Mouse (Mus musculus) CH12.LX (cell line): ENCODE measurements around the gene Bicc1.

Source experiments
- CHD1 ChIP-seq: IDR thresholded peaks from 2 replicates; pipeline ENCODE4 v1.6.1; 2012; ENCODE audit warnings: low read depth, low read length, improper control_type of control experiment, inconsistent platforms
- CTCF ChIP-seq, 2 experiments: IDR thresholded peaks in 1 of 2; conservative IDR thresholded peaks in 1 of 2; 2 replicates each; pipeline ENCODE4 v1.5.1; 2011 to 2012; ENCODE audit warnings: low read depth in 2 of 2, low read length in 2 of 2, improper control_type of control experiment in 1 of 2, inconsistent platforms in 1 of 2, mild to moderate bottlenecking in 1 of 2, moderate library complexity in 1 of 2
- EP300 ChIP-seq: IDR thresholded peaks from 2 replicates; pipeline ENCODE4 v1.6.1; 2011; ENCODE audit warnings: low read length, improper control_type of control experiment
- GABPA ChIP-seq: IDR thresholded peaks from 2 replicates; pipeline ENCODE4 v1.6.1; 2012; ENCODE audit warnings: low read depth, low read length, improper control_type of control experiment, inconsistent platforms; ENCODE audit not compliant: insufficient replicate concordance
- HCFC1 ChIP-seq: IDR thresholded peaks from 2 replicates; pipeline ENCODE4 v1.6.1; 2012; ENCODE audit warnings: low read depth, mild to moderate bottlenecking, inconsistent platforms, low read length, improper control_type of control experiment
- MAFK ChIP-seq: IDR thresholded peaks from 2 replicates; pipeline ENCODE4 v1.6.1; 2011; ENCODE audit warnings: low read length, improper control_type of control experiment; ENCODE audit not compliant: insufficient replicate concordance
- PAX5 ChIP-seq: IDR thresholded peaks from 2 replicates; pipeline ENCODE4 v1.6.1; 2012; ENCODE audit warnings: low read length, inconsistent platforms, mixed read lengths
- POLR2A ChIP-seq: IDR thresholded peaks from 2 replicates; pipeline ENCODE4 v1.6.1; 2011; ENCODE audit warnings: low read depth, mild to moderate bottlenecking, improper control_type of control experiment, low read length
- RAD21 ChIP-seq: IDR thresholded peaks from 2 replicates; pipeline ENCODE4 v1.6.1; 2011; ENCODE audit warnings: low read depth, mild to moderate bottlenecking, low read length, improper control_type of control experiment, moderate library complexity
- TBP ChIP-seq: conservative IDR thresholded peaks from 2 replicates; pipeline ENCODE4 v1.6.1; 2011; ENCODE audit warnings: low read depth, low read length, improper control_type of control experiment
- TCF12 ChIP-seq: IDR thresholded peaks from 2 replicates; pipeline ENCODE4 v1.6.1; 2014; ENCODE audit warnings: low read depth, mild to moderate bottlenecking, inconsistent platforms, low read length, improper control_type of control experiment
- USF1 ChIP-seq: IDR thresholded peaks from 2 replicates; pipeline ENCODE4 v1.6.1; 2014; ENCODE audit warnings: low read depth, mild to moderate bottlenecking, inconsistent platforms, low read length, improper control_type of control experiment
- ZC3H11A ChIP-seq: IDR thresholded peaks from 2 replicates; pipeline ENCODE4 v1.6.1; 2012; ENCODE audit warnings: low read depth, mild to moderate bottlenecking, inconsistent platforms, low read length, improper control_type of control experiment

DNA sequence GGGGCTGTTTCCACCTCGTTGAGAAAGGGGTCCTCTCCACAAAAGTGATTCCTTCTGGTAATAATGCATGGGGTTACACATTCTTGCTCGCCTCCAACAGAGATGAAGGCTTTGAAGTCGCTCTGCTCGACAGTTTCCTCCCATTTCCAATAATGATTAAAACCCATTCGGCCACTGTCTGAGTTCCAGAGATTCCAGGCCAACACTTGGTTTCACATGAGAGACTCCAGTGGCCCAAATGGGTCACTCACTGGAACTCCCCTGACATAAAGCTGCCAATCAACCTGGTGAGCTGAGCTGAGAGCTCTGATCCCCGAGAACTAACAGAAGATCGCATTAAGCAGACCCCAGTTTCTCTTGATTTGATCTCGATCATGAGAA lies 31.6 kb downstream of the Bicc1 start:
- TF ChIP-seq CTCF (conservative IDR thresholded peaks at IDR 0.05 in 1 of 2, IDR thresholded peaks at IDR 0.05 in 1 of 2; ENCODE audit: low read depth in 2 of 2, low read length in 2 of 2) (no peak), MAFK (no peak), POLR2A (no peak), TBP (no peak), GABPA (no peak), RAD21 (no peak), PAX5 (no peak), HCFC1 (no peak), CHD1 (no peak), EP300 (no peak), ZC3H11A (no peak), TCF12 (no peak), USF1 (no peak)
